Mouse (Mus musculus) forebrain, embryonic 14.5 days (tissue): ENCODE measurements around the gene Oscar. TPM values are rescaled to one million over a fixed set of nuclear protein-coding genes. Genes with fewer than 3 reads are reported as not detected.

Experiments used
- microRNA-seq: library from miRNA; unstranded; fragments of <30 nt; microRNA quantifications from one replicate; pipeline ENCODE4, GENCODE M21; 2016
- polyA plus RNA-seq: library from polyadenylated mRNA; unstranded; fragments of >200 nt; fragmentation: Nextera tagmentation; extraction: Ambion mirVana; gene quantifications from 2 replicates; pipeline ENCODE4 v1.2.1, GENCODE M21; 2014

The Oscar gene
- polyA plus RNA-seq, 1 experiment from 2014 or later: 0.13 TPM

Small RNAs within 50 kb of the gene (microRNA-seq; reads per million reads assigned to microRNA genes)
- gene Gm25100 (not detected), gene Mir3572 (4.2 reads per million, percentile 23 among the genes with 10 or more reads in this experiment)

Other genes starting within 250 kb of the Oscar start
- gene Cacng8, start 225.5 kb downstream of the Oscar start, polyA plus RNA-seq: 8.6 and 11.1 TPM in 2 replicates
- 0.09 TPM in 1 of 2 replicates, not detected in the other for gene Cacng6, start 192.0 kb downstream of the Oscar start, polyA plus RNA-seq
- gene Tarm1, start 113.5 kb downstream of the Oscar start, polyA plus RNA-seq: not detected in 2 replicates
- gene Ndufa3, start 1.2 kb upstream of the Oscar start, polyA plus RNA-seq: 424 and 576 TPM in 2 replicates
- 31.3 and 34.8 TPM in 2 replicates for gene Tfpt, start 13.8 kb upstream of the Oscar start, polyA plus RNA-seq
- 99.7 and 102 TPM in 2 replicates for gene Prpf31, start 13.8 kb upstream of the Oscar start, polyA plus RNA-seq
- 40.5 and 44.2 TPM in 2 replicates for gene Cnot3, start 29.1 kb upstream of the Oscar start, polyA plus RNA-seq
- 10.2 and 12.3 TPM in 2 replicates for gene Leng1, start 49.7 kb upstream of the Oscar start, polyA plus RNA-seq
- gene Tmc4, start 61.4 kb upstream of the Oscar start, polyA plus RNA-seq: 1.8 and 2.1 TPM in 2 replicates
- gene Tsen34, start 76.7 kb upstream of the Oscar start, polyA plus RNA-seq: 233 TPM in 2 replicates
- 35.1 and 49.3 TPM in 2 replicates for gene Mboat7, start 77.4 kb upstream of the Oscar start, polyA plus RNA-seq
- gene Rps9, start 87.8 kb upstream of the Oscar start, polyA plus RNA-seq: 1,006 and 1,170 TPM in 2 replicates
- gene Pirb, start 104.2 kb upstream of the Oscar start, polyA plus RNA-seq: 0.10 and 0.19 TPM in 2 replicates
- not detected in 2 replicates for gene Gm15448, start 209.5 kb upstream of the Oscar start, polyA plus RNA-seq
- gene Pira2, start 228.9 kb upstream of the Oscar start, polyA plus RNA-seq: not detected in 2 replicates